Mouse (Mus musculus) duodenum, adult 2 months (tissue): ENCODE results near the gene Plscr2. TPM values are rescaled to one million over a fixed set of nuclear protein-coding genes. Genes with fewer than 3 reads are reported as not detected.

ENCODE experiments used
- polyA plus RNA-seq: library from polyadenylated mRNA; depleted of rRNA; stranded (reverse); fragments of >200 nt; gene quantifications from 2 replicates; pipeline ENCODE4 v1.2.3, GENCODE M21; 2012; ENCODE audit warnings: low replicate concordance; rRNA removed

Plscr2 gene
- polyA plus RNA-seq: 1.1 and 1.3 TPM in 2 replicates

DNA sequence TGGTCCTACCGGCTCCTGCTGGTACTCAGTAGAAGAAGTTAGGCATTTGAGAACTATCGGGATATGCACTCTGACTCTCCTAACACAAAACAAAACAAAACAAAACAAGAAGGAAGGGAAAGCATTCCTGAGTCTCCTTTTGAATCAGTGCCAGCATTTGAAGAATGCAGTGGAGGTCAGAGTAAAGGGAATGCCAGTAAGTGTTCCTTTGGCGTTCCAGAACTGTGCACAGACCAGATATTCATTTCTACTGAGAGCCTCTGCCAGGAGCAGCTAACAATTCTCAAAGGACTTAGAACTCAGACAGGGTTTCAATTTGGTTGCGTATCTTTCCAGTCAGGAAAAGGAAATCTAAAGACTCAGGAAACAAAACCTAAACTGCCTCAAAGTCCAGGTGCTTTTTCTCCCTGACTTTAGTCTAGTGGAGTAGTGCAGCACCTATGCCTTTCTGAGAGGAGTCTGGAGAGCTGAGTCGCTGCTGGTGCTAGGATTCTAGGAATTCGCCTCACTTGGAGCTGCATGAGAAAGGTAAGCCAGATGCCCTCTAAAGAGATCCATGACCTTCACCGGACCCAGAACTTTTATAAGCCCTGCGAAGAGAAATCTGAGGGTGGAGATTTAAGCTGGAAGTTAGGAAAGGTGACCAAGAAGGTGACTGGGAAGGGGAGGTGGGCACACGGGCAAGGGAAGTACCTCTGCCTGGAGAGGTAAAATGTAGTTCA lies at the start of gene Plscr2:
Gene Plscr2 (plus strand): TSS at position 117 of the 722 bp plus-strand sequence.

DNA sequence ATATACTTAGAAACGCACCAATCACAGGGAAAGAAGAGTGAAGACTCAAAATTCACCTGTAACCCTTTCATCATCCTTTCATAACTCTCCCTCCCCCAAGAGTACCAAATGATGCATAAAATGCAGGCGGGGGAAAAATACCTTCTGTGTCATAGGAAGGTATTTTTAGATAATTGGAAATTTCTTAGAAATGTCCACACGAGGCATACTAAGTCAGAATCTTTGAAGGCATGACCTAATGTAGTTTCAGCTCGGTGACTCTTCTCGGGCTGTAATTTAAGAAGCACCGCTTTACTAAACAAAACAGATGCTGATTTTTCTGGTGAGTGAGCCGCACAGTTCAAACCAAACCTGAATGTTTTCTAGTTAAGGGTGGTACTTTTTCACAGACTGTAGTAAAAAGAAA lies 26.0 kb upstream of the Plscr2 start, which contains the start of gene Plscr1:
Gene Plscr1 (plus strand): TSS at position 304 of the 406 bp plus-strand sequence.

DNA sequence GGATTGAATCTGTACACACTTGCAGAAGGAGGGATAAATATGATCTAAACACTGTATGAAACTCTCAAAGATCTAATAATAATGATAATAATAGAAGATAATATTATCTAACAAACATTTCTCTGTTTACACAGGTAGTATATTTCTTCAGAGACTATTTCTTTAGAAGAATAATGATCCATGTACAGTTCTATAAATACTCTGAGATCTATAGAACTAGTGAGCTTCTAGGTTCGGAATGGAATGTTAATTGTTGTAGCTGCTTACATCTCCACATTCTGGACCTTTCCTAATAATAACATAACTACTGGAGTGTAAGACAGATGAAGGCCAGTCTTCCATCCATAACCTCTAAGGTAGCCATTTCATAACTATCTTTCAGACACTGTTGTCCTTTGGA lies 33.7 kb downstream of the Plscr2 start, which contains the start of gene 1700057G04Rik:
Gene 1700057G04Rik (plus strand): TSS at position 301 of the 400 bp plus-strand sequence.

Other genes with a start within 250 kb of the Plscr2 start
- not detected in 2 replicates for gene Plscr5, start 82.7 kb upstream of the Plscr2 start, polyA plus RNA-seq
- gene Plscr1, start 25.9 kb upstream of the Plscr2 start, polyA plus RNA-seq: 30.0 and 37.2 TPM in 2 replicates
- gene 1700057G04Rik, start 33.8 kb downstream of the Plscr2 start, polyA plus RNA-seq: not detected in 2 replicates
- gene Plscr4, start 181.8 kb downstream of the Plscr2 start, polyA plus RNA-seq: 1.8 and 3.0 TPM in 2 replicates